Mouse (Mus musculus) right cerebral cortex, postnatal 36 days (tissue): Measurements from ENCODE around the gene Vmn1r7.
"Not testable (repeated sequence)": the region's sequence is repeated elsewhere in the genome, so short reads cannot be mapped to it uniquely, and the experiment has no call there.

Experiments used
- DNase-seq, 2 experiments: peaks; one replicate each; pipeline ENCODE4 v3.0.0; 2022; ENCODE audit warnings: low spot score in 2 of 2, mixed read lengths in 1 of 2

The Vmn1r7 gene

DNA sequence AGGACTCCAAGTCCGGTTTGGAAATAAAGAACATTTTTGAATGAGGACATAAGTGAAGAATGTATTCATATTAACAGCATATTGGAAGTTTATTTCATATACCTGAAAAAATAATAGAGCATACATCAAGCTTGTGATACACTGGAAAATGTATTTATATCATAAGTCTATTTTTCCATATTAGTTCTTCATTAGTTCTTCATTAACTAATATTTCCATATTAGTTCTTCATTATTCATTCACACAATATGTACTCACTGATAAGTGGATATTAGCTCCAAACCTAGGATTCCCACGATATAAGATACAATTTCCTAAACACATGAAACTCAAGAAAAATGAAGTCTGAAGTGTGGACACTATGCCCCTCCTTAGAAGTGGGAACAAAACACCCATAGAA is at the start of gene Vmn1r7:
Vmn1r7 (minus strand) TSS at position 101 of the 400 bp plus-strand sequence.
- not testable (repeated sequence) for DNase-seq

DNA sequence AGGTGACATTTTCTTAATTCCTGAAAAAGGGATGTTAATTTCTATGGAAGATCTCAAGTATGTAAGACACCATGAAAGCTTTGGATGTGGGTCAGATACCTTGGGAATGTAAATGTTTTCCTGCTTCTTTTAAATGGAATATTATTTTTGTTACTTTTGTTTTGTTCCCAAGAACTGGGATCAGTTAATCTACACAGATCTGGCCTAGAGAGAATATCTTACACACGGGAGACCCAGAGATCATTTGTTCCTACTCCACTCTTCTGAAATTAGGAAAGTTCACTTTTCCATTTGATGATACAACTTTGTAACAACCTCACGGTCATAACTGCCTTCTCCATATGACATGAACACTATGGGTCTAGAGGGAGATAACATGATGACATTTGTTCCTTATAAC is 41.4 kb upstream of the Vmn1r7 start, which contains the start of gene Vmn1r9:
Vmn1r9 (plus strand) TSS at position 301 of the 400 bp plus-strand sequence.
- no peak for DNase-seq

DNA sequence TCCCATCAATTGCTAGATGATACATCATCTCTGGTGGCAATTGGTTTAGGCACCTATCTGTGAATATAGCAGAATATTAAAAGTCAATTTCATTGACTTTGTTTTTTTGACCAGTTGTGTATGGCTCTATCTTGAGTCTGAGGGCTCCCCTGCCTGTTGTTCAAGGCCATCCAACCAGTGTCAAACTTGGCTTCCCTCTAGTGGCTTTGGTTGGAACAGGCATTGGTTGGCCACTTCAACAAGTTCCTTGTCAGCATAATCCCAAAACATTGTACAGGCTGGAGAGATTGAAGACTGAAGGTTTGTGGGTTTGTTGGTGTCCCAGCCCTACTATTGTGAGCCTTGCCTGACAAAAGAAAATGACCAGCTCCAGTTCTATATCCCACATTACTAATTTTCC is 38.6 kb upstream of the Vmn1r7 start:
- no peak for DNase-seq

DNA sequence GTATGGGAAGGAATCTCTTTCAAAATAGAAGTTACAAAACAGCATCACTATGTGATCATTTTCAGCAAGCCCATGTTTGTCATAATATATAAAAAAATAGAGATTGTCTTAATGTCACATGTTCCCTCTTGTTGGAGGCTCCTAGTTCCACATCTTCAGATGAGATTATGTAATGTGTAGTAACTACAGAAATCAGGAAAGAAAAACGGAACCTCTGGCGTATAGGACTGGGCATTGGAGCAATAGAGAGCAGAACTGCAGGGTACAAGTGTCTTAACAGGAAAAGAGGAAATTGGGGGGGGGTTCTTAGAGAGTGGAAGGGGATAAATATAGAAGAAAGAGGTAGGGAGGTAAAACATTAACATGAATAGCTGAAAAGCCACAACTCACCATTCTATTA is 9.6 kb upstream of the Vmn1r7 start:
- no peak for DNase-seq

DNA sequence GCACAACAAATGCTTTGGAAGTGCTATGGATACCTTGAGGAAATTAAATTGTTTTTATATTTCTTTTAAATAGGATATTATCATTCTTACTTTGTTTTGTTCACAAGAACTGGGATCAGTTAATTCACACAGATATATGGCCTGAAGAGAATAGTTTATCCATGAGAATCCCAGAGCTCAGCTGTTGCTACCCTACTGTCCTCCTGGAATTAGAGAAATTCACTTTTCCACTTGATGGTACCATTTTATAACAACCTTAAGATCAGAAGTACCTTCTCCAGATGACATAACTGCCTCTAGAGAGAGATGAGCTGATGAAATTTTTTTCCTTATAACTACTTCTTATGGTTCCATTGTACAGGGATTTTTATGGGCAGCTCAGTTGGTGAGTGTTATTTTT is 6.9 kb upstream of the Vmn1r7 start, which contains the start of gene Vmn1r8:
Vmn1r8 (plus strand) TSS at position 301 of the 400 bp plus-strand sequence.
- no peak for DNase-seq

DNA sequence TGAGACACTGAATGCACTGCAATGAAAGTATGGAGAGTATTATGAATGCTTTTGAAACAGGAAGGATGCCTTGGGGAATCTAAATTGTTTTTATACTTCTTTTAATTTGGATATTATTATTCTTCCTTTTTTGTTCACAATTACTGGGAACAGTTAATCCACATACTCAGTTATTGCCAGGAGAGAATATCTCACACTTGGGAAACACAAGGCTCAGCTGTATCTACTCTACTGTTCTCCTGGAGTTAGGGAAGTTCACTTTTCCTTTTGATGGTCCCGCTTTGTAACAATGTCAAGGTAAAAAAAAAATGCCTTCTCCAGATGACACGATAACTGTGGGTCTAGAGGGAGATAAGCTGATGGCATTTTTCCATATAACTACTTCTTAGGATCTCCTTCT is 28.2 kb downstream of the Vmn1r7 start, which contains the start of gene Vmn1r6:
Vmn1r6 (plus strand) TSS at position 301 of the 400 bp plus-strand sequence.
- no peak for DNase-seq
